Mouse (Mus musculus) embryonic facial prominence, embryonic 14.5 days (tissue): ENCODE measurements around the gene Anks4b. TPM values are rescaled to one million over a fixed set of nuclear protein-coding genes. Genes with fewer than 3 reads are reported as not detected.

Source experiments
- ATAC-seq: fragments of 200-750 bp; cut with Nextera tagmentation; 2 replicates; pipeline ENCODE4 v1.8.0; 2017; ENCODE audit warnings: low read depth, moderate number of reproducible peaks, moderate TSS enrichment
- DNase-seq: peaks from one replicate; pipeline ENCODE4 v3.0.0-alpha.2; 2015; ENCODE audit warnings: low spot score
- H3K27ac ChIP-seq: fragments of 300-500 bp; sonication (generic); replicated peaks from 2 replicates; pipeline ENCODE4 v1.5.1; 2014; ENCODE audit warnings: low read depth, mild to moderate bottlenecking, low read length, moderate library complexity
- H3K27me3 ChIP-seq: fragments of 300-500 bp; sonication (generic); replicated peaks from 2 replicates; pipeline ENCODE4 v1.6.1; 2014; ENCODE audit warnings: low read length; ENCODE audit not compliant: control insufficient read depth, insufficient read depth
- H3K36me3 ChIP-seq: fragments of 300-500 bp; sonication (generic); 2 replicates; pipeline ENCODE4 v1.6.1; 2014; ENCODE audit warnings: low read length, mixed read lengths; ENCODE audit not compliant: control insufficient read depth, insufficient read depth
- H3K4me1 ChIP-seq: fragments of 300-500 bp; sonication (generic); 2 replicates; pipeline ENCODE4 v1.6.1; 2014; ENCODE audit warnings: antibody characterized with exemption, low read length; ENCODE audit not compliant: control insufficient read depth, insufficient read depth
- H3K4me2 ChIP-seq: fragments of 300-500 bp; sonication (generic); 2 replicates; pipeline ENCODE4 v1.6.1; 2014; ENCODE audit warnings: low read depth, mild to moderate bottlenecking, low read length, moderate library complexity, mixed read lengths
- H3K4me3 ChIP-seq: fragments of 300-500 bp; sonication (generic); 2 replicates; pipeline ENCODE4 v1.5.1; 2014; ENCODE audit warnings: low read depth, mild to moderate bottlenecking, low read length
- H3K9ac ChIP-seq: fragments of 300-500 bp; sonication (generic); 2 replicates; pipeline ENCODE4 v1.6.1; 2014; ENCODE audit warnings: low read depth, mild to moderate bottlenecking, low read length, moderate library complexity, mixed read lengths
- H3K9me3 ChIP-seq: fragments of 300-500 bp; sonication (generic); 2 replicates; pipeline ENCODE4 v1.6.1; 2016; ENCODE audit warnings: low read length; ENCODE audit not compliant: control insufficient read depth
- WGBS: fragments of 180-500 bp; shearing (Covaris S2); extraction: QIAGEN DNeasy Blood & Tissue Kit; methylation state at CpG from one replicate; pipeline ENCODE4 v1.1.7; 2014; 5-methylcytosine and 5-hydroxymethylcytosine counted together
- polyA plus RNA-seq: library from polyadenylated mRNA; unstranded; fragments of >200 nt; fragmentation: Nextera tagmentation; extraction: Ambion mirVana; gene quantifications from 2 replicates; pipeline ENCODE4 v1.2.1, GENCODE M21; 2014

The Anks4b gene
- polyA plus RNA-seq, result 0.07 TPM in 1 of 2 replicates, not detected in the other

GRCm38 (mm10) chr7:120173603-120174244, at the start of gene Anks4b:
TSS of gene Anks4b (plus strand) at chr7:120173858.
- Histone ChIP-seq H3K27ac (no peak within 1 kb of the TSS), H3K4me3 (no peak within 1 kb of the TSS), H3K4me1 (no peaks in the 10 kb centered on the region; the same call in 1 of the 2 replicates), H3K9ac (no peak within 1 kb of the TSS), H3K4me2 (no peak within 1 kb of the TSS), H3K27me3 (no peaks in the 10 kb centered on the region), H3K36me3 (no peaks in the 10 kb centered on the region), H3K9me3 (no peaks in the 10 kb centered on the region)
- 84% methylated on average over 10 of the region's 10 CpGs for WGBS
- no peak for ATAC-seq
- no peak for DNase-seq

- WGBS, result 0% methylated on average over 3 of the region's 3 CpGs
These were observed 48.8 kb upstream of the Anks4b start for GRCm38 (mm10) chr7:120124844-120125243.

GRCm38 (mm10) chr7:120126976-120127685, 46.5 kb upstream of the Anks4b start:
- peaks cover 28% of the 10 kb centered on the region for H3K4me1 ChIP-seq
- ATAC-seq, result peak; percentile 72
- WGBS, result 10% methylated on average over 5 of the region's 5 CpGs
- peak; percentile 88 for DNase-seq
- H3K9ac ChIP-seq, result no peak overlapping the region
- H3K36me3 ChIP-seq, result no peaks in the 10 kb centered on the region
- H3K4me3 ChIP-seq, result no peak overlapping the region
- no peaks in the 10 kb centered on the region for H3K9me3 ChIP-seq
- H3K27me3 ChIP-seq, result no peaks in the 10 kb centered on the region
- H3K4me2 ChIP-seq, result no peak overlapping the region
- peak overlapping the region; percentile 25 for H3K27ac ChIP-seq

More at GRCm38 (mm10) chr7:120124844-120125243, 48.8 kb upstream of the Anks4b start:
- H3K4me2 ChIP-seq, result no peak overlapping the region
- H3K36me3 ChIP-seq, result peaks cover 17% of the 10 kb centered on the region; the same call in 1 of the 2 replicates
- no peaks in the 10 kb centered on the region for H3K27me3 ChIP-seq
- ATAC-seq, result peak; percentile 66
- H3K4me1 ChIP-seq, result peaks cover 28% of the 10 kb centered on the region
- peak; percentile 87 for DNase-seq
- H3K9ac ChIP-seq, result no peak overlapping the region
- H3K4me3 ChIP-seq, result no peak overlapping the region
- no peaks in the 10 kb centered on the region for H3K9me3 ChIP-seq
- H3K27ac ChIP-seq, result no peak overlapping the region; the same call in 1 of the 2 replicates

DNA sequence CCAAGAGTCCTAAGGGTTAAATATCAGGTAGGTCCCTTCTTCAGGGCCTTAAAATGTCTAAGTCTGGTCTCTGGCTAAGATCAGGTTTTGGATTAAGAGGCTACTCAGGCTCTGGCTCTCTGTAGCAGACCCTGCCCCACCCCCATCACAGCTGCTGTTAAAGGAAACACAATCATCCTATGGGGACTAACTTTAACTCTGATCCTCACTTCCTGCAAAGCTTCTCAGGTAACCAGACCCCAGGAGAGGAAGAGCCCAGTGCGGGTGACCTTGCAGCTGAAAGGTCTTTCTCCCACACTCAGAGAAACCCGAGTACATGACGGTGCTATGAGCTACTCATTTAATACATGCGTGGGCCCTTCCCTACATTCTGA, 46.0 kb upstream of the Anks4b start:
- DNase-seq (peak; percentile 86), ATAC-seq (peak; percentile 88)
- Histone ChIP-seq H3K27ac (peak overlapping the region; percentile 25), H3K4me1 (peaks cover 28% of the 10 kb centered on the region), H3K4me3 (no peak overlapping the region), H3K9me3 (no peaks in the 10 kb centered on the region), H3K4me2 (no peak overlapping the region), H3K9ac (no peak overlapping the region), H3K27me3 (no peaks in the 10 kb centered on the region), H3K36me3 (no peaks in the 10 kb centered on the region)
- WGBS, result 8% methylated on average over 4 of the region's 4 CpGs

DNA sequence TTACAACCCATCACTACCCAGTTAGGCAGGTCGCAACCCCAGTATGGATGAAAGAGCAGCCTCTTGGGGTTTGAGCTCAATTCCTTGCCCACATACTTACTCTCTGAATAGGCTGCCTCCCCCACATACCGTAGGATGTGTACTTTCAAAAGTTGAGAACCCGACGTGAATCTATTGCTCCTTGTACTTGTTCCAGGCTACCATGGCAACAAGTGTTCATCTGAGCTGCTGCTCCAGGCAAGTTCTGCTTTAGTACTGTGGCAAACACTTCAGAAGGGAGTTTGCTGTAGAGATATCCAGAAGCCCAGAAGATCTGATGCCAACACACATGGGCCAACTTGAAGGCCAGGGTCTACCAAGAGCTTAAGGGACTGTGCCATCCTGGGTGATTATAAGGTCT, 44.7 kb upstream of the Anks4b start:
- H3K27me3 ChIP-seq, result no peaks in the 10 kb centered on the region
- no peak overlapping the region for H3K4me2 ChIP-seq
- no peaks in the 10 kb centered on the region for H3K9me3 ChIP-seq
- ATAC-seq, result no peak
- H3K4me1 ChIP-seq, result peaks cover 28% of the 10 kb centered on the region
- WGBS, result 59% methylated on average over 4 of the region's 4 CpGs
- H3K4me3 ChIP-seq, result no peak overlapping the region
- H3K9ac ChIP-seq, result no peak overlapping the region
- H3K36me3 ChIP-seq, result no peaks in the 10 kb centered on the region
- no peak overlapping the region for H3K27ac ChIP-seq
- peak; percentile 15 for DNase-seq

DNA sequence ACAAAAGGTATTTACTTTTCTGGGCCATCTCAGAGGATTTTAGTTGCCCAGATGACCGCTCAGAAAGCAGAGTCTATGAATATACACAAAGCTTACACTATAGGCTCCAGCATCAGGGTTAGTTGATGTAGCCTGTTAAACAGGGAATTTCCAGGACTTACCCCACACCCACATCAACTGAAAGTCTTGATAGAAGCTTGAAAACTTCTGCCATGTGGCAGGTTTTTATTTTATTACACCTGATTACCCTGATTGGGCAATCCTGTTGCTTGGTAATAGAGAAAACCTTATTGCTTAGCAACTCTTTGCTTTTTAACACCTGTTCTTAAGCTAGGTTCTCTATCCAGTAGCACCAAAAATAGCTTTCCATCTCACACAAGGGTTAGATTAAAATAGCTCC, 30.9 kb upstream of the Anks4b start:
- no peak overlapping the region for H3K9ac ChIP-seq
- no peak overlapping the region for H3K27ac ChIP-seq
- H3K9me3 ChIP-seq, result no peaks in the 10 kb centered on the region
- no peak overlapping the region for H3K4me3 ChIP-seq
- no peaks in the 10 kb centered on the region for H3K4me1 ChIP-seq
- no peaks in the 10 kb centered on the region for H3K27me3 ChIP-seq
- H3K36me3 ChIP-seq, result no peaks in the 10 kb centered on the region
- H3K4me2 ChIP-seq, result no peak overlapping the region
- ATAC-seq, result no peak
- WGBS, result 77% methylated on average over 1 of the region's 1 CpGs
- DNase-seq, result no peak

- no peaks in the 10 kb centered on the region for H3K9me3 ChIP-seq
- no peaks in the 10 kb centered on the region for H3K27me3 ChIP-seq
- H3K9ac ChIP-seq, result no peak within 1 kb of the TSS
- WGBS, result 82% methylated on average over 9 of the region's 9 CpGs
- DNase-seq (no peak), ATAC-seq (no peak)
- no peak within 1 kb of the TSS for H3K27ac ChIP-seq
- no peak within 1 kb of the TSS for H3K4me3 ChIP-seq
- no peaks in the 10 kb centered on the region for H3K4me1 ChIP-seq
- H3K4me2 ChIP-seq, result no peak within 1 kb of the TSS
- no peaks in the 10 kb centered on the region for H3K36me3 ChIP-seq
These were observed 28.5 kb upstream of the Anks4b start, which contains the start of gene Zp2 for GRCm38 (mm10) chr7:120145191-120145590. TSS of gene Zp2 (minus strand) at chr7:120145291.

- H3K27ac ChIP-seq, result no peak overlapping the region
- H3K4me3 ChIP-seq, result no peak overlapping the region
- no peaks in the 10 kb centered on the region for H3K27me3 ChIP-seq
- H3K4me2 ChIP-seq, result no peak overlapping the region
- no peak for DNase-seq
- no peaks in the 10 kb centered on the region for H3K9me3 ChIP-seq
- no peak overlapping the region for H3K9ac ChIP-seq
- no peak for ATAC-seq
- H3K4me1 ChIP-seq, result no peaks in the 10 kb centered on the region
- no peaks in the 10 kb centered on the region for H3K36me3 ChIP-seq
- 10% methylated on average over 3 of the region's 3 CpGs for WGBS
These were observed 23.4 kb upstream of the Anks4b start for GRCm38 (mm10) chr7:120150257-120150656.
